Mouse (Mus musculus): ENCODE measurements around the gene Dhodh. TPM values are rescaled to one million over a fixed set of nuclear protein-coding genes. Genes with fewer than 3 reads are reported as not detected.

Dhodh gene
- polyA plus RNA-seq, 2 experiments: 12.5 to 15.3 TPM

GRCm38 (mm10) chr8:109641236-109641635 is 32.8 kb upstream of the Dhodh start:
- Histone ChIP-seq H3K36me3 (replicated peaks; ENCODE audit: control insufficient read depth, insufficient read depth, low read depth) (no peaks in the 10 kb centered on the region), H3K27me3 (ENCODE audit: control insufficient read depth, insufficient read depth, low read length) (no peaks in the 10 kb centered on the region), H3K9ac (replicated peaks) (no peak overlapping the region), H3K27ac (no peak overlapping the region), H3K4me3 (ENCODE audit: insufficient read depth in 1 of 2, low read depth in 2 of 2, low read length in 2 of 2) (no peak overlapping the region), H3K4me2 (ENCODE audit: low read depth) (no peak overlapping the region), H3K9me3 (ENCODE audit: control insufficient read depth, low read length) (no peaks in the 10 kb centered on the region), H3K4me1 (replicated peaks; ENCODE audit: control insufficient read depth in 2 of 2, insufficient read depth in 2 of 2, low read length in 1 of 2) (no peaks in the 10 kb centered on the region)
- TF ChIP-seq EP300 (IDR thresholded peaks at IDR 0.05; ENCODE audit: low read depth) (no peak), CTCF (IDR thresholded peaks at IDR 0.05; ENCODE audit: low read depth) (no peak)
- DNase-seq (ENCODE audit: low read depth in 3 of 3, low spot score in 3 of 3) (no peak), ATAC-seq (ENCODE audit: insufficient read depth) (no peak)
- 67% methylated on average over 5 of the region's 5 CpGs for WGBS (ENCODE audit: insufficient replicate concordance)

- Histone ChIP-seq H3K4me3 (ENCODE audit: insufficient read depth in 1 of 2, low read depth in 2 of 2, low read length in 2 of 2) (no peak overlapping the region), H3K9ac (replicated peaks) (no peak overlapping the region), H3K36me3 (replicated peaks; ENCODE audit: control insufficient read depth, insufficient read depth, low read depth) (no peaks in the 10 kb centered on the region), H3K9me3 (ENCODE audit: control insufficient read depth, low read length) (no peaks in the 10 kb centered on the region), H3K27me3 (ENCODE audit: control insufficient read depth, insufficient read depth, low read length) (no peaks in the 10 kb centered on the region), H3K4me2 (ENCODE audit: low read depth) (no peak overlapping the region), H3K27ac (no peak overlapping the region), H3K4me1 (replicated peaks; ENCODE audit: control insufficient read depth in 2 of 2, insufficient read depth in 2 of 2, low read length in 1 of 2) (no peaks in the 10 kb centered on the region)
- no peak for DNase-seq (ENCODE audit: low read depth in 3 of 3, low spot score in 3 of 3)
- WGBS (ENCODE audit: insufficient replicate concordance): 65% methylated on average over 7 of the region's 7 CpGs
- TF ChIP-seq CTCF (IDR thresholded peaks at IDR 0.05; ENCODE audit: low read depth) (no peak), EP300 (IDR thresholded peaks at IDR 0.05; ENCODE audit: low read depth) (no peak)
- ATAC-seq (ENCODE audit: insufficient read depth): no peak
Observed at GRCm38 (mm10) chr8:109640410-109640809, 31.9 kb upstream of the Dhodh start.

GRCm38 (mm10) chr8:109638851-109639250 is 30.4 kb upstream of the Dhodh start:
- WGBS (ENCODE audit: insufficient replicate concordance): 75% methylated on average over 5 of the region's 5 CpGs
- TF ChIP-seq CTCF (IDR thresholded peaks at IDR 0.05; ENCODE audit: low read depth) (no peak), EP300 (IDR thresholded peaks at IDR 0.05; ENCODE audit: low read depth) (no peak)
- ATAC-seq (ENCODE audit: insufficient read depth) (no peak), DNase-seq (ENCODE audit: low read depth in 3 of 3, low spot score in 3 of 3) (no peak)
- no peak overlapping the region for H3K4me3 ChIP-seq (ENCODE audit: insufficient read depth in 1 of 2, low read depth in 2 of 2, low read length in 2 of 2)
- H3K36me3 ChIP-seq (replicated peaks; ENCODE audit: control insufficient read depth, insufficient read depth, low read depth): no peaks in the 10 kb centered on the region
- H3K9me3 ChIP-seq (ENCODE audit: control insufficient read depth, low read length): no peaks in the 10 kb centered on the region
- H3K4me2 ChIP-seq (ENCODE audit: low read depth): no peak overlapping the region
- no peaks in the 10 kb centered on the region for H3K27me3 ChIP-seq (ENCODE audit: control insufficient read depth, insufficient read depth, low read length)
- no peaks in the 10 kb centered on the region for H3K4me1 ChIP-seq (replicated peaks; ENCODE audit: control insufficient read depth in 2 of 2, insufficient read depth in 2 of 2, low read length in 1 of 2)
- no peak overlapping the region for H3K27ac ChIP-seq
- H3K9ac ChIP-seq (replicated peaks): no peak overlapping the region

GRCm38 (mm10) chr8:109635146-109635545 is 26.7 kb upstream of the Dhodh start:
- DNase-seq (ENCODE audit: low read depth in 3 of 3, low spot score in 3 of 3) (no peak), ATAC-seq (ENCODE audit: insufficient read depth) (no peak)
- Histone ChIP-seq H3K27me3 (ENCODE audit: control insufficient read depth, insufficient read depth, low read length) (no peaks in the 10 kb centered on the region), H3K4me2 (ENCODE audit: low read depth) (no peak overlapping the region), H3K27ac (no peak overlapping the region), H3K4me1 (replicated peaks; ENCODE audit: control insufficient read depth in 2 of 2, insufficient read depth in 2 of 2, low read length in 1 of 2) (no peaks in the 10 kb centered on the region), H3K4me3 (ENCODE audit: insufficient read depth in 1 of 2, low read depth in 2 of 2, low read length in 2 of 2) (no peak overlapping the region), H3K36me3 (replicated peaks; ENCODE audit: control insufficient read depth, insufficient read depth, low read depth) (no peaks in the 10 kb centered on the region), H3K9me3 (ENCODE audit: control insufficient read depth, low read length) (no peaks in the 10 kb centered on the region), H3K9ac (replicated peaks) (no peak overlapping the region)
- 76% methylated on average over 8 of the region's 8 CpGs for WGBS (ENCODE audit: insufficient replicate concordance)
- TF ChIP-seq EP300 (IDR thresholded peaks at IDR 0.05; ENCODE audit: low read depth): no peak
- no peak for TF ChIP-seq CTCF (IDR thresholded peaks at IDR 0.05; ENCODE audit: low read depth)

DNA sequence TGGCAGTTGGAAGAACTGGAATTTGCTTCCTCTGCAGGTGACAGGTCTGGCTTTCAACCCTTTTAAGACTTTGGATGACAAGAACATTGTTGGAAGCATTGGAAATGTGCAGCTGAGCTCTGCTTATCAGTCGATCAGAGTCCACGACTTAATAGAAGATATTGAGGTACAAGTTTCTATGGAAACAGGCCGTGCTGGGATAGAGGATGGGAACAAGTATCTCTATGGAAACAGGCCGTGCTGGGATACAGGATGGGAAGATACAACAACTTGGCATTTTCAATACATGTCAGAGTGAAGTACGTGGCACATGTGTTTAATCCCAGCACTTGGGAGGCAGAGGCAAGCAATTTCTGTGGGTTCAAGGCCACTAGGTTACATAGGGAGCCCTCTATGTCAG is 24.0 kb upstream of the Dhodh start:
- H3K27me3 ChIP-seq (ENCODE audit: control insufficient read depth, insufficient read depth, low read length): no peaks in the 10 kb centered on the region
- no peak for TF ChIP-seq EP300 (IDR thresholded peaks at IDR 0.05; ENCODE audit: low read depth)
- no peak for TF ChIP-seq CTCF (IDR thresholded peaks at IDR 0.05; ENCODE audit: low read depth)
- no peak overlapping the region for H3K9ac ChIP-seq (replicated peaks)
- H3K4me2 ChIP-seq (ENCODE audit: low read depth): no peak overlapping the region
- no peak for DNase-seq (ENCODE audit: low read depth in 3 of 3, low spot score in 3 of 3)
- no peaks in the 10 kb centered on the region for H3K36me3 ChIP-seq (replicated peaks; ENCODE audit: control insufficient read depth, insufficient read depth, low read depth)
- WGBS (ENCODE audit: insufficient replicate concordance): 63% methylated on average over 5 of the region's 5 CpGs
- H3K4me3 ChIP-seq (ENCODE audit: insufficient read depth in 1 of 2, low read depth in 2 of 2, low read length in 2 of 2): no peak overlapping the region
- H3K9me3 ChIP-seq (ENCODE audit: control insufficient read depth, low read length): no peaks in the 10 kb centered on the region
- no peak overlapping the region for H3K27ac ChIP-seq
- no peaks in the 10 kb centered on the region for H3K4me1 ChIP-seq (replicated peaks; ENCODE audit: control insufficient read depth in 2 of 2, insufficient read depth in 2 of 2, low read length in 1 of 2)
- ATAC-seq (ENCODE audit: insufficient read depth): no peak
